Mouse (Mus musculus) bone marrow, adult 2 months (tissue): ENCODE data around the gene Fnd3c2.

Source experiments
- CTCF ChIP-seq: fragments of 200-500 bp; IDR thresholded peaks from 2 replicates; pipeline ENCODE4 v1.5.1; 2011; ENCODE audit warnings: low read length, control low read depth; ENCODE audit not compliant: control insufficient read depth, insufficient read depth
- POLR2A ChIP-seq: fragments of 200-500 bp; IDR thresholded peaks from 2 replicates; pipeline ENCODE4 v1.6.1; 2011; ENCODE audit warnings: low read depth, mild to moderate bottlenecking, control low read depth, low read length, borderline replicate concordance; ENCODE audit not compliant: control insufficient read depth

GRCm38 (mm10) chrX:106189356-106189755 lies 65.8 kb downstream of the Fnd3c2 start:
- TF ChIP-seq CTCF = no peak
- no peak for TF ChIP-seq POLR2A
